Mouse (Mus musculus) left cerebral cortex, postnatal 10 days (tissue): Measurements from ENCODE around the gene Zfp287. TPM values are rescaled to one million over a fixed set of nuclear protein-coding genes. Genes with fewer than 3 reads are reported as not detected.

Source experiments
- DNase-seq, 2 experiments: peaks; one replicate each; pipeline ENCODE4 v3.0.0; 2021 to 2022; ENCODE audit warnings: low spot score in 2 of 2, mixed read lengths in 1 of 2; ENCODE audit errors: extremely low spot score in 1 of 2
- intact Hi-C: fragments of 180-260 bp; cut with DNase I; formaldehyde crosslinking; loops from one replicate; pipeline ENCODE4 v1.15.1; 2025
- total RNA-seq, 2 experiments: library from RNA; stranded (reverse); gene quantifications; 2 replicates each; pipeline ENCODE4 v1.2.3; 2021

Zfp287 gene
- total RNA-seq, 2 experiments from 2014 or later, result 16.8 to 19.1 TPM

DNA sequence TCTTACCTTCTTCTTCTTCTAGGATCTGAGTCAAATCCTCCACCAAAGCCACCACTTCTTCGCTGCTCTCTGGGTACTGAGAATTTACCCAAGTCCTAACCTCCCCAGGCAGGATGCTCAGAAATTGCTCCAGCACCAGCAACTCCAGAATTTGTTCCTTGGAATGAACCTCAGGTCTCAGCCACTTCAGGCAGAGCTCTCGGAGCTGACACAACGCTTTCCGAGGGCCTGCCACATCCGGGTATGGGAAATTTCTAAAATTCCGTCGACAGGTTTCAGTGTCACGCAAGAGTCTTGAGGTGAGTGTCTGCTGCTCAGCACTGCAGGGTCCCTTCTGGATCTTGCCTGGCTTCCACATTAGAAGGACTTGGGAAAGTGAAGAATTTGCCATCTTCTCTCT is 3.4 kb downstream of the Zfp287 start:
- intact Hi-C loops, result no loop called here

DNA sequence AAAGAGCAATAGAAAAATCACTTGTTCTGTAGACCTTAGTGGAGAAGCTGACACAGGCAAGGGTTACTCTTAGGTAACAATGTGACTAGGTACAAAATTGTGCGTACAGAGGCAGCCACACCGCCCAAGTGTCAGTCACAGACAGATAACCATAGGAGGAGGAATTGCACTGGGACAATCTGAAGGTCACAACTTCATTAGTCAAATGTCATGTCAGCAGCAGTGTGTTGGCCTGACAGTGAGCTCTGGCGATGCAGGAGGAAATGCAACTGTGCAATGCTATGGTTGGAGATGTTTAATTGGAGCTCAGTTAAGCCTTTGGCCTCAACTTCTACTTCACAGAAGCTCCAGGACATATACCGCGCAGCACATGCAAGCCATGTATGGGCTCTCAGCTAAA is 21.0 kb downstream of the Zfp287 start:
- DNase-seq, result no peak
- intact Hi-C loops, result no loop called here

More for the DNA sequence above, 3.4 kb downstream of the Zfp287 start:
- DNase-seq, result no peak

DNA sequence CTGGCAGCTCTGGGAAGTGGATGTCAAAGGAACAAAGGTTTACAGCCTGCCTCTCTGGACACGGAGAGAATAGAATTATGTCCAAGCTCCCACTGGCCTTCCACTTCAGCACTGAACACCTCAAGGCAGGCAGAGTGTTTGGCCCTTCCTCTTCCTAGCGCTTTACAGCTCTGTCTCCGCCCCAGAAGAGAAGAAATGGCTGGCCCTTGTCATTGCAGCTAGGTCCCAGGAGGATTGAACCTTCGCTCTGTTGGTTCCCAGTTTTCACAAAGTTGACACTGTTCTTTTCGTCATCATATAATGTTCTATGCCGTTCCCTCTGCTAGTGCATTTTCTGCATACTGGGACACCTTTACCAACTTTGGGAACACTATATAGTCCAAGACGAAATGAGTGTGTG is 23.5 kb downstream of the Zfp287 start:
- DNase-seq, result no peak
- intact Hi-C loops, result no loop called here

DNA sequence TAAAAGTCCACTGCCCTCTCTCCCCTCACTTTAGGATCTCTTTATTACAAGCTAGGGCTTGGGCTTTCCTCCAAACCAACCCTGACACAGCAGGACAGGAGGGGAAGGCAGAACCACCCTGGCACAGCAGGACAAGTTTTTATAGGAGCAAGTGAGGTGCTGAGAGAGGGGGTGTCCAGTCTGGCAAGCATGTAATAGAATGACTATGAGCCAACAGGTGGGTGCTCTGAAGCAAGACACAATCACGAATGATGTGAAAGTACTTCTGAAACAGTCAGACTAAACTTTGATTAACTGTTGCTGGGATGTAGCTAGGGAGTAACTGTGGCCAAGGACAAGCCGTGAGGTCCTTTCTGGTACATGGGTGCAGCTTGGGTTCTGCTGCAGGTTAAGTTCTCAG is 25.6 kb downstream of the Zfp287 start:
- DNase-seq, result no peak
- intact Hi-C loops, result no loop called here

DNA sequence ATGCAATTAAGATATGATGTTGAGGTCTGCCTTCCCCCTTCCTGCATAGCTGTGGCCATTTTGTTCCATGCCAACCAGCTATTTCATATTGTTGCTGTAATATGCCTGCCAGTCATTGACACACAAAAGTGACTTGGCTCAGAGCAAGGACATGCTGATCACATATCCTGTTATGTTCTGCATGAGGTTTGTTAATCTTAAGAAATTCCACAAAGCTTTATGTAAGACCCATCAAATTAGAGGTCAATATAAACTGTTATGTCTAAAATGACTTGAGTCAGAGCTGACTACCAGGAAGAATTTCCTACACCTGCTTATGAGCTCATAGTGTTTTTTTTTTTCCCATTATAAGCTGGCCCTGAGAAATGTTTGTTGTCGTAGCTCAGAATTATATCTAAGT is 30.5 kb downstream of the Zfp287 start:
- intact Hi-C loops, result no loop called here
- DNase-seq, result no peak

DNA sequence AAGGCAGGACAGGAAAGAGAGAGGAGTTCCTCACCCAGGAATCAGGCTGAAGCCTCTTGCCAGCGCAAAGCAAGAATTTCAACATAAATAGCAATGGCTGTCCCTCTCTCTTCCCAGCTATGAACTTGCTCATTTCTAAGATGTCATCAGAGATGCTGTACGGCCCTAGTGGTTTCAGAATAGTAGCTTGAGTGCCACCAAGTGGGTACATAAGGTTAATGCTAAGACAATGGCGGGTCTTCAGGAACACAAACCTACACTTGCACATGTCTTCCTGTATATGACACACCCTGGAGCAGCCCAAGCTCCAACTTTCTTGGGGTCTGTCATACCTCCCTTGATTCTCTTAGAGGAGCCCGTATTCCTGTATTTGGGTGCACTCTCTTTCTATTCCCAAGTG is 32.0 kb downstream of the Zfp287 start:
- DNase-seq, result no peak
- intact Hi-C loops, result no loop called here

DNA sequence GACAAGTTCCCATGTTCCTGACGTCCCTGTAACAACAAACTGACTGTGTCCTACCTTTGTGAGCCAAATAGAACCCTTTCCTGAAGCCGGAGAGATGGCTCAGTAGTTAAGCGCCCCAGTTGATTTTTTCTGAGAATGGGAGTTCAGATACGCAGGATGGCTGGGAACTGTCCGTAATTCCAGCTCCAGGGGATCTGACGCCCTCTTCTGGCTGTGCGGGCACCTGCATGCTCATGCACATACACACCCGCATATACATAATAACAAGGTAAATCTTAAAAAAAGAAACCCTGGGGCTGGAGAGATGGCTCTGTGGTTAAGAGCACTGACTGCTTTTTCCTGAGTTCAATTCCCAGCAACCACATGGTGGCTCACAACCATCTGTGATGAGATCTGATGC is 36.6 kb downstream of the Zfp287 start:
- DNase-seq, result no peak
- intact Hi-C loops, result no loop called here

DNA sequence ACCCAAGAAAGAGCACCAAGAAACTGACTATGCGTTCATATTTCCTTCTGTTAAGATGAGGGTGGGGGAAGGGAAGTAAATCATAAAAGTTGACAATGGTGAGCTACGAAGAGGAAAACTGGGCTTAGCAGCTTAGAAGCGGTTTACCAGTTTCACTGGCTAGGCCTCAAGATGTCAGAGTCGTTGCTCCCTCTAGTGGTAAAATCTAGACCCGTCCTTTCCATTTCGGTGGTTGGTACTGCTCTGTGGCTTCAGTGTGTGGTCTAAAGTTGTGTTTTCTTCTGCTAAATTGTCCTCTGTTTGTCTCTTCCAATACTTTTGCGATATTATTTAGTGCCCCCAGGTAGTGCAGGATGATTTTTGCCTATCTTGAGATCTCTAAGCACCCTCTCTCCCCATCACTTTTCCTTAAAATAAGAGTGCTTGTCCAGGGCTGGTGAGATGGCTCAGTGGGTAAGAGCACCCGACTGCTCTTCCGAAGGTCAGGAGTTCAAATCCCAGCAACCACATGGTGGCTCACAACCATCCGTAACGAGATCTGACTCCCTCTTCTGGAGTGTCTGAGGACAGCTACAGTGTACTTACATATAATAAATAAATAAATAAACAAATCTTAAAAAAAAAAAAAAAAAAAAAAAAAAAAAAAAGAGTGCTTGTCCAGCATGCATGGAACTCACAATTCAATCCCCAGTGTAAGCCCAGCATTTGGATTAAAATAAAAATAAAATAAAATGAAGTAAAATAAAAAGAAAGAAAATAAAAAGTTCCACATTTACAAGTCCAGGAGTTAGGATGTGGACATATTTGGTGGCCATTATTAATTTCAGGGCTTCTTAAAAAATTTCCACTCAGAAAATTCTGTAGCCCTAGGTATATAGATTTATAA is 38.2 kb downstream of the Zfp287 start:
- intact Hi-C loops, result loop anchor here (5.0 kb wide), 1 partner anchor 81 kb away; no protein-coding TSS in a partner anchor
- DNase-seq, result peak in 1 of 2 experiments; percentile 21

DNA sequence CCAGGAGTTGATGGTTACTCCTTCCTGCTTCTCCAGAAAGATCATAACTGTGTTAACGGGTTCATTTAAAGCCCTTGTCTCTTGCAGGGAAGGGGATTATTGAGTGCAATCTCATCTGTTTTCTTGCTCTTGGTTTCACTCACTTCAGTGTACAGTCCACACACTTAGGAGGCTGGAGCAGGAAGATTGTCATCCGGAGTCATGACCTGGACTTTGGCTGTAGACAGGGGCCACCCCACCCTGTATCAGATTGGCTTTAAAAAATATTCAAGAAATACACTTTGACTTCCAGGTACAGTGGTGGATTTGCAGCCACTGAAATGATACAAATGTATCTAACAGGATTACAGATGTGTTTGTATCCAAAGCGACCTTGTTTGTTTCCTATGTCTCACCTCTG is 40.1 kb downstream of the Zfp287 start:
- intact Hi-C loops, result loop anchor here (5.0 kb wide), 1 partner anchor 79 kb away; no protein-coding TSS in a partner anchor
- no peak for DNase-seq

DNA sequence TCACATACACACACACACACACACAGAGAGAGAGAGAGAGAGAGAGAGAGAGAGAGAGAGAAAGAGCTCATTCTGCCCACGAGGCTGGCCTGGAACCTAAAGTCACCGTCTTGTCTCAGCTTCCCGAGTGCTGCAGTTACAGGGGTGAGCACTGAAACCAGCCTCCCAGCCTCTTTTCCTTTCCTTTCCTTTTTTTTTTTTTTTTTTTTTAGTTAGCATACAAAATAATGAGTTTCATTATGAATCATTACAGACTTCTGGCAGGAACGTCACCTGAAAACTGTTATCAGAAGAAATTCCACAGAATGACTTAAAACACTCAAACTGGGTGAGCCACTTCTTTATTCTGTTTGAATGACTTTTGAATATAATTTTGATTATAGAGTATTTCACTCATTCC is 51.8 kb downstream of the Zfp287 start:
- intact Hi-C loops, result no loop called here
- no peak for DNase-seq

DNA sequence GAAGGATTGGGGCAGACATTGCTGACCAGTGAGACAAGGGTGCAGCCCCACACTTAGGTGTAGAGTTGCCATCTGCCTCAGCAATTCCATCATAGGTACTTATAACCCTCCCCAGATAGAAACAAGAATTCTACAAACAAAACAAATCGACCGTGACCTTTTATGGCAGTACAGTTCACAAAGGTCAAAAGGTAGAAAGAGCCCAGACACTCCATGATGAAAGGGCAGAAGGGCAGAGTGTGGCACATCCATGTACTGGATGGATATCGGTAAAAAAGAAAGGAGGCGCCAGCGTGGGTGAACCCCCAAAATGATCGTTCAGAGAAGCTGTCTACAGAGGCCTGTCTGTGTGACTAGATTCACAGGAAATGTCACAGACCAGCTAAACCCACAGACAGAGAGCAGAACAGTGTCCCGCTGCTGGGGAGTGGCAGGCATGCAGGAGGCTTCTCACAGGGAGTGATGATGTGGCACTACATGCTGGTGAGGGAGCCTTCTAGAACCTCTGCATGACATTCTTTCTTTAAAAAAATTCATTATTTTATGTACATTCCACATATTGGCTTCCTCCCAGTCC is 52.8 kb downstream of the Zfp287 start:
- intact Hi-C loops, result no loop called here
- no peak for DNase-seq

DNA sequence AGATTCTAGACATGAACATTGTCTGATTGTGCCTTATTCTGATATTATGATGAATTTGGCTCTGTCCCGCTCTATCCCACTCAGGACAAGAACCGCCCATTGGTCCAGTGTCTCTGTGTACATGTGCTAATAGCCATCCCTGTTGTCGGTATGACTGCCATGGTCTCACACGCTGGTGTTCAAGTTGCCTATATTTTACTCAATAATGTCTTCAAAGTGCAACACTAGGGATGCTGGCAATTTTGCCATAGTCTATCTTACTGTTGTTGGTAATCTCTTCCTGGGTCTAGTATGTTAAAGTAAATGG is 55.5 kb downstream of the Zfp287 start:
- no peak for DNase-seq
- intact Hi-C loops, result no loop called here

DNA sequence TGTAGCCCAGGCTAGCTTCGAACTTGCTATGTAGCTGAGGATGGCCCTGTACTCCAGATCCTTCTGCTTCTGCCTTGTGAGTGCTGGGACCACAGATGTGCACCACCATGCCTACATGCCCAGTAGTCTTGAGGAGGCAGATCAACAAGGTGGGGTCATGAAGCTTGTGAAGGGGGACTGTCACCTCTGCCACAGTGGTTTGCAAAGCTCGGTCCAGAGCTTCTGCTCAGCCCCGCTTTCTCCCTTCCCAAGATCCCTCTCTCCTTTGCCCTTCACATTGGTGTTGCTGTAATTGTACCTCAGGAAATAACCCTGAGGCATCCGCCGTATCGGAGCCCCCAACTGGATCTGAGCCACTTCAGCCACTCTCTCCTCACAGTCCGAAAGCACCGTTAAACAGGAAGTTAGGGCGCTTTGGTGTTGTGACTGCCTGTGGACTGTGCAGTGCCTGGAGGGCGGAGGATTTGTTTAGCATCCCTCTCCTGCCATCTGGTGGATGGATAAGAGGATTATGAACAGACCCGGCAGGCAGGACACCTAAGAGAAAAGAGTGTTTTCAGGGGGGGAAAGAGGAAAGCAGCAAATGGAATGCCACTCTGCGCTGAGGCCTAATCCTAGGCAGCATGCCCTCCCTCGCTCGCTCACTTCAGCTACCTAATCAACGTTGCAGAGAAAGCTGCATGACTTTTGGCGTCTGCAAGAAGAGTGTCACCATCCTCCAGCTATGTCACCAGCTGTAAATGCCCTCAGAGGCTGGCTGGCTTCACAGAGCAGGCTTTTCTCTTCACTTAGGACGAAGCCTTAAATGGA is 56.0 kb downstream of the Zfp287 start:
- intact Hi-C loops, result loop anchor here (1.0 kb wide), 1 partner anchor 62 kb away; no protein-coding TSS in a partner anchor
- peak; percentile 75 to 82 for DNase-seq

DNA sequence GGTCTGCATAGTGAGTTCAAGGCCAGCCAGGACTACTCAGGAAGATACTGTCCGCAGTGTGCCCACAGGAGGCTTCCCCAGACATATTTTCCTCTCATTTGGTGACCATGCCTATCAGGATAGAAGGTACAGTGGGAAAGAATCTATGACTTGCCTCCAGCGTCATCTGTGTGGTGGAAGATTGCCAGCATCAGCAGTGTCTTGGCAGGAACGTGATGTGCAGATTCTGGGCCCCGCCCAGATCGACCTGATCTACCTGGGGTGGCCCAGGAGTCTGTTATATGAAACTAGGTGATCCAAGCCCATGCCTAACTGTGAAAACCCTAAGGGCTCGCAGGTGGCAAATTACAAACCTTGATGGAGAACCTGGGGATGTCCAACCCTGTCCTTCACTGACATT is 61.7 kb downstream of the Zfp287 start:
- peak in 1 of 2 experiments; percentile 40 for DNase-seq

DNA sequence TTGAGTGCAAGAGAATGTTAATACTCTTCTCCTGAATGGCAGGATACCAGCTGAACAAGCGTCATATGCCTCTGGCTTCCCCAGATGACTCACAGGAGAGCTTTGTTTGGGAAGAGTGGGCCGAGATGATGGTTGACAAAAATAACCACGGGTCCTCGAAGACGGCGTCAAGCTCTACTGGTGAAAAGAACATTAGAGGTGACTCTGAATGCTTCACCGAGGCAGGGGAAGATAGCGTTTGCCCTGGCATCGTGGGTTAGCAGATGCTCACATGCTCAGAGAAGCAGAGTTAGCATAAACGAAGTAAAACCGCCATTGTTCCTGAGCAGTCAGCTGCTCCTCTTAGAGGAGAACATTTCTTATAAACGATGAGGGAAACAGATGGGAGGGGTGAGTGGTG is 62.2 kb downstream of the Zfp287 start:
- intact Hi-C loops, result no loop called here
- peak in 1 of 2 experiments; percentile 31 for DNase-seq

More for the DNA sequence above, 61.7 kb downstream of the Zfp287 start:
- intact Hi-C loops, result no loop called here

DNA sequence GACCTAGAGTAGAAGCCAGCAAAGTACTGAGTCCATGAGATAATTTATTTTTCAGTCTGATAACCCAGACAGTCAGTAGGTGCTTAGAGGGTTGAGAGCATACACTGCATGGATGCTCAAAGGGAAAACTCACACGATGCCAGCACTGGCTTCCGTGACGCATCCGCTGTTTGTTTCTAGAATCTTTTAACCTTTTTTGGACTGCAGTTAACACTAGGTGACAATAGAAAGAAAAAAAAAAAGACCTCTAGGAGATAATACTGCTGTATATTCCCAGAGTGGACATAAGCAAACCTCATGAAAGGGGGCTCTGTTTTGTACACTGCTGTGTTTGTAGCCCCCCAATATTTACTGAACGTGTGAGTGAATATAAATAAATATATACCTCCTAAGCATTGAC is 62.7 kb downstream of the Zfp287 start:
- no peak for DNase-seq
- intact Hi-C loops, result no loop called here

DNA sequence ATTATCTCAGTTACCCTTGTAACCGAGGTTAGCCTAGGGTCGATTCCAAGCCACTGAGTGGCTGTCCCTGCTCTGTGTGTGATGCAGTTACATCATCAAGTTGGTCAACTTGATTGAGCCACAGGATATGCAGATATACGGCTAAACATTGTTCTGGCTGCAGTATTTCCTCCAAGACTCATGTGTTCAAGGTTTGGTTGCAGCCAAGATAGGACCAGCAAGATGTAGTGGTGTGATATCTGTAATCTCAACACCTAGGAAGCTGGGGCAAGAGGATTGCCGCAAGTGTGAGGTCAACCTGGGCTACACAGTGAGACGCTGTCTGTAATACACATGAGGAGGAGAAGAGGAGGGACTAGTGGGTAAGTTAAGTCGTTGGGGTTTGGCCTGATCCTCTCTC is 67.5 kb downstream of the Zfp287 start:
- DNase-seq, result no peak
- intact Hi-C loops, result no loop called here

DNA sequence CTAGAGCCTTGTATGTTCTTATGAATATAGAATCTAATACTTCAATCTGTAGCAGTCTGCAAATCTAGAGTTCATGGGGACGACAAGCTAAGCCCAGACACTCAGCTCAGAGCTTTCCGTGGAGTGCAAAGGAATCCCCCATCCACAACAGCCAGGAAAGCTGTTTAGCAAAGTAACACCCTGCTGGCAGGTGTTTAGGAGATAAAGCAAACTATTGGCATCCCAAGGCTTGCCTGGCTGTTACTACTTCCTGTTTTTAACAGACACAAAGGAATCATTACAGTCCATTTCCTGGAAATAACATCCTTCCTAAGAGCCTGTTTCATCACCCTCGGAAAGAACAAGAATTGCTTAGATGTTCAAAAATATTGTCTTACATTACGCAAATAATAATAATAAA is 70.8 kb downstream of the Zfp287 start:
- intact Hi-C loops, result no loop called here
- no peak for DNase-seq

DNA sequence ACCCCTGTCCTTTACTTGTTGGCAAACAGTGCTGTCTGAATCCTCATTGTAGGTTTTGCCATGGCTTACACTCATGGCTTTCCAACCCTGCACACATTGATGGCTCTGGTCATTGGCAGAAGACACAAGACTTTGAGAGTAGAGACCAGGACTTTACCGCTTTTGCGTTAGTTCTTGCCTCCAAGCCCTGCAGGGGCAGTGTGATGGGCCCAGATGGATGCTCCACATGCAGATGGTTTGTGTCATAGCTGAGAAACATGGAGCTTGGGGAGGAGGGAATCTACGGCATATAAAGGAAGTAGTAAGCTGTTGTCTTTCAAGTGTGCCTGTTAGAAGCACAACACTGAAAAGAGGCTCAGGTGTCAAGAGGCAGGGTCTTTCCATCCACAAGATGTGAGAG is 79.6 kb downstream of the Zfp287 start:
- DNase-seq, result no peak
- intact Hi-C loops, result no loop called here

DNA sequence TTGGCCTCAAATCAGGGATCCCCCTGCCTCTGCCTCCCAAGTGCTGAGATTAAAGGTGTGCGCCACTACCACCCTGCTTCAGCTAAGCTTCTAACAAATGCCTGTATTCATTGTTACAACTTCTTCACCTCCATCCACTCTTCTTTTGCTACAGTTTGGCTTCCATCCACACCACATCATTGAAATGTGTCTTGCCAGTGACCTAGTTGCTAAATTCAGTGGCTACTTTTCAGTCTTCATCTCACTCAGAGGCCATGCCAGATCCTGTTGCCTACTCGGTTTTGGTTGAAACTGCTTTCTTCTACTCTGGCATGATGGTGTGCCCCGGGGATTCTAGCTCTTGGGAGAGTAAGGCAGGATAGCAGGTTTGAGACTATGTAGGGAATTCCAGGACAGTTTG is 80.1 kb downstream of the Zfp287 start:
- no peak for DNase-seq
- intact Hi-C loops, result no loop called here
